24 mouse cellular contexts compared by ENCODE assay signal in the genomic region with DNA sequence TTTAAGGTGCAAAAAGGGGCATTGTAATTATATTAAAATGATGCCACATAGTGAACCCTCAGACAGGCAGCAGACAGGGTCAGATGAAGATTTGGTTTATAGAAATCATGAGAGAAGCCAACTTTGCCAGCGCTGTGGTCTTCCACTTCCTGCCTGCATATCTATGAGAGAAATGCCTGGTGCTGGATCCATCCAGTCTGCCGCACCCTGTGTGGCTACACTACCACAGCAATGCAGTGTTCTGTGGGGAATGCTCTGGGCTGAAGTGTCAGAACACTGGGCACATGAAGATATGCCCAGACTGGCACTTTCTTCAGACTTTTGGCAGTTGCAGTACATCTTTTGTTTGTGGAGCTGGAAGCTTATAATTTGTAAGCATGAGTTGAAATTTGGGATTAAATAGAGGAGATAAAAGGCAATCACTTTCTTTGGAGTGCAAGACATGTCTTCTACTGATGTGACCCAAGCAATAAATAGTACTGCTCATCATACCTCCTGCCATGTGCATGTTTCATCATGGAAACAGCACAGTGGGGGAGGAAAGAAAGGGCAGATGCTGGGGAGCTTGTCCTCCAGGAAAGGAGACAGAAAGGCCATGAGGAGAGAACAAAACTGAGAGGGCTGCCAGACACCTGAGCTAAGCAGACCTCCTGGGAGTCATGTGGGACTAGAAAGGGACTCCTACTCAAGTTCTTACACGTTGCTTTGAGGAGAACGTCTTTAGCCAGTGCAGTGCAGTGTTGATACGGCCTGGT.
"Had no signal": no experiment of that assay in that cellular context is flagged by ENCODE, and none has a peak within 500 bp of the region (broad histone marks: within the 10 kb centered on the region; RNA-seq: fewer than 3 reads in every experiment).

No protein-coding gene starts in this region.

- ATAC-seq: hindbrain, embryonic 16.5 days; inflammation-experienced regulatory T-cells, adult 6 months; intestine, embryonic 15.5 days; intestine, postnatal 0 days had no signal

- H3K27ac ChIP-seq: heart, embryonic 10.5 days; hindbrain, embryonic 10.5 days; hindbrain, embryonic 12.5 days; hindbrain, embryonic 14.5 days; intestine, embryonic 15.5 days; layer of hippocampus, adult 2 months; left cerebral cortex, adult 2 months; limb, embryonic 10.5 days; limb, embryonic 12.5 days; liver, embryonic 13.5 days had no signal

- H3K27me3 ChIP-seq: heart, embryonic 12.5 days; hindbrain, embryonic 12.5 days; intestine, embryonic 15.5 days; limb, embryonic 12.5 days; liver, embryonic 13.5 days had no signal

- H3K4me3 ChIP-seq: heart, embryonic 10.5 days; heart, embryonic 12.5 days; hindbrain, embryonic 10.5 days; hindbrain, embryonic 12.5 days; intestine, embryonic 15.5 days; layer of hippocampus, adult 2 months; left cerebral cortex, adult 2 months; limb, embryonic 10.5 days; limb, embryonic 12.5 days; liver, embryonic 13.5 days had no signal

- DNase-seq: gastrocnemius, postnatal 14 days; heart, adult 18-20 months; heart, postnatal 10 days; heart, postnatal 4 days; kidney, adult 18-20 months; kidney, adult 8-10 months; kidney, postnatal 10 days; kidney, postnatal 25 days; kidney, postnatal 4 days; liver; liver, embryonic 13.5 days had no signal

- H3K4me1 ChIP-seq: heart, embryonic 10.5 days; heart, embryonic 12.5 days; hindbrain, embryonic 10.5 days; hindbrain, embryonic 12.5 days; intestine, embryonic 15.5 days; limb, embryonic 10.5 days; limb, embryonic 12.5 days; liver, embryonic 13.5 days had no signal
